Mouse (Mus musculus) G1E (cell line): ENCODE measurements around the gene Gm21650. TPM values are rescaled to one million over a fixed set of nuclear protein-coding genes. Genes with fewer than 3 reads are reported as not detected.
"Not testable (repeated sequence)": the region's sequence is repeated elsewhere in the genome, so short reads cannot be mapped to it uniquely, and the experiment has no call there.

Source experiments
- ATAC-seq: 2 replicates; pipeline ENCODE4 v1.8.0; 2016; ENCODE audit warnings: mild to moderate bottlenecking; ENCODE audit not compliant: insufficient number of reproducible peaks, poor library complexity, low FRiP score, severe bottlenecking; ENCODE audit errors: extremely low read depth
- DNase-seq: peaks from one replicate; pipeline ENCODE4 v3.0.0; 2012; ENCODE audit warnings: low spot score
- H3K27me3 ChIP-seq: 2 replicates; pipeline ENCODE4 v1.6.1; 2012; ENCODE audit warnings: mild to moderate bottlenecking, low read length, inconsistent platforms; ENCODE audit not compliant: insufficient read depth
- H3K36me3 ChIP-seq: replicated peaks from 2 replicates; pipeline ENCODE3; 2012; ENCODE audit warnings: mild to moderate bottlenecking, inconsistent platforms
- H3K4me1 ChIP-seq: 2 replicates; pipeline ENCODE4 v1.6.1; 2012; ENCODE audit warnings: low read depth, low read length, inconsistent platforms, mixed read lengths; ENCODE audit not compliant: insufficient read depth
- H3K4me3 ChIP-seq: 2 replicates; pipeline ENCODE4 v1.5.1; 2012; ENCODE audit warnings: low read depth, mild to moderate bottlenecking, inconsistent platforms, low read length, moderate library complexity, mixed read lengths
- H3K9me3 ChIP-seq: replicated peaks from 2 replicates; pipeline ENCODE4 v1.6.1; 2012; ENCODE audit warnings: inconsistent platforms
- polyA plus RNA-seq: library from polyadenylated mRNA; stranded (reverse); fragments of >175 nt; gene quantifications from 2 replicates; pipeline ENCODE4 v1.2.3, GENCODE M21; 2012
- total RNA-seq, 2 experiments: library from RNA; stranded (forward) in 1 of 2; stranded (reverse) in 1 of 2; fragments of 200-1000 nt in 1 of 2; fragments of >200 nt in 1 of 2; fragmentation: Nextera tagmentation in 1 of 2; gene quantifications; 2 replicates each; pipeline ENCODE4 v1.2.3; 2014 to 2017

Gene Gm21650
- total RNA-seq (2014; fragmentation: Nextera tagmentation) = not detected in 2 replicates
- not detected in 2 replicates for total RNA-seq (2017)
- not detected in 2 replicates for polyA plus RNA-seq

DNA sequence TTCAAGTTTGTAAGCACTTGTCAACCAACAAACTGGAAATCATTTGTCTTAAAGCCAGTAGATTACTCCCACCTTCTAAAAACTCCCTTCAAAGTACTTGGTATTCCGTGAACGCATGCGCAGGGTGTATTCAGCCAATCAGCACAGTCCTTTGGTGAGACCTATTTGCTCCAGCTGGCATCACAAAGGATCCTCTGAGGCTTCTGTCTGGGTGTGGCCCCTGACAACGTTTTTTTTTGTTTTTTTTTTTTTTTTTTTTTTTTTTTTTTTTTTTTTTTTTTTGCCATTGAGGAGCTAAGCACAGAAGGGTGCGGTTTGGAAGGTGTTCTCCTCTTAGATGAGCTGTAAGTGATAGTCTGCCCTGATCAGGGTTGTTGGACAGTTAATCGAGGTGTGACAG lies at the start of gene Gm21650:
Gene Gm21650 (plus strand): TSS at position 301 of the 400 bp plus-strand sequence.
- H3K27me3 ChIP-seq, H3K9me3 ChIP-seq, DNase-seq, H3K4me1 ChIP-seq, H3K36me3 ChIP-seq, H3K4me3 ChIP-seq, ATAC-seq: not testable (repeated sequence)
